Mouse (Mus musculus): ENCODE data around the gene Zc3h10. TPM values are rescaled to one million over a fixed set of nuclear protein-coding genes. Genes with fewer than 3 reads are reported as not detected.

The Zc3h10 gene
- polyA plus RNA-seq, 1 experiment from 2014 or later = 14.5 TPM

DNA sequence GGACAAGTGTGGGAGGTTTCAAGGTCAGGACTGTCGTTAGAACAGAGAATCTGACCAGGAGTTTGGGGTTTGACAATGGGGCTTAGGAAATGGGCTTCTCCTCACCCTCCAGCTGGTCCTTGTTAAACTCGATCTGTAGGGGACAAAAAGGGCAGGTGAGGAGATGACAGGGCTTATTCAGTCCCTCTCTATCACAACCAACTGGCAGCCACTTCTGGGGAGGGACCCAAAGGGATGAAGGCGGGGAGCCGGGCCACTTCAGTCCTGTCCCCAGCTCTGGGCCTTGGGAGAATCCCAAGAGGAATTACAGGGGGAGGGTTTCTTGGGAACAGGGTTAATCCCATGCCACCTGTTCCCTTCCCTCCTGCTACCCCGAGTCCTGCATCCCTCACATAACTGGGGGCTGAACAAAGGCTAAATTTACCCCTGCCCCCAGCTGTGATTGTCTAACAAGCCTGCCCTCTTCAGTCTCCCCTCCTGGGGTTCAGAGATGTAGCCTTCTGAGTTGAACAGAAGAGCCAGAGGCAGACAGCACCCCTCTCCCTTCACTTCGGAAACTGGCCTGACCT lies 51.0 kb downstream of the Zc3h10 start:
- Histone ChIP-seq H3K27ac (ENCODE audit: low read depth) (no peak overlapping the region), H3K9me3 (ENCODE audit: low read depth, low read length) (no peaks in the 10 kb centered on the region), H3K9ac (no peak overlapping the region), H3K36me3 (ENCODE audit: insufficient read depth) (peaks cover 7% of the 10 kb centered on the region), H3K4me3 (ENCODE audit: low read depth, low read length) (no peak overlapping the region), H3K4me2 (no peak overlapping the region), H3K27me3 (ENCODE audit: insufficient read depth, low read length) (no peaks in the 10 kb centered on the region), H3K4me1 (ENCODE audit: insufficient read depth) (peaks cover 9% of the 10 kb centered on the region)
- DNase-seq (no peak), ATAC-seq (ENCODE audit: insufficient read depth) (no peak)
- TF ChIP-seq CTCF (IDR thresholded peaks at IDR 0.05; ENCODE audit: low read depth) = no peak
- 32% methylated on average over 6 of the region's 6 CpGs for WGBS

GRCm38 (mm10) chr10:128495903-128496302 lies 51.7 kb downstream of the Zc3h10 start:
- TF ChIP-seq CTCF (IDR thresholded peaks at IDR 0.05; ENCODE audit: low read depth) = no peak
- Histone ChIP-seq H3K9ac (no peak overlapping the region), H3K4me1 (ENCODE audit: insufficient read depth) (peaks cover 11% of the 10 kb centered on the region), H3K4me3 (ENCODE audit: low read depth, low read length) (no peak overlapping the region), H3K27me3 (ENCODE audit: insufficient read depth, low read length) (no peaks in the 10 kb centered on the region), H3K4me2 (no peak overlapping the region), H3K36me3 (ENCODE audit: insufficient read depth) (peaks cover 14% of the 10 kb centered on the region), H3K9me3 (ENCODE audit: low read depth, low read length) (no peaks in the 10 kb centered on the region), H3K27ac (ENCODE audit: low read depth) (no peak overlapping the region)
- WGBS = 66% methylated on average over 4 of the region's 4 CpGs
- DNase-seq (no peak), ATAC-seq (ENCODE audit: insufficient read depth) (no peak)

- Histone ChIP-seq H3K4me1 (ENCODE audit: insufficient read depth) (peaks cover 11% of the 10 kb centered on the region), H3K27me3 (ENCODE audit: insufficient read depth, low read length) (no peaks in the 10 kb centered on the region), H3K4me2 (peak overlapping the region; percentile 86), H3K9ac (no peak overlapping the region), H3K4me3 (ENCODE audit: low read depth, low read length) (peak overlapping the region; percentile 84; the same call in 1 of the 2 replicates), H3K27ac (ENCODE audit: low read depth) (no peak overlapping the region), H3K36me3 (ENCODE audit: insufficient read depth) (peaks cover 20% of the 10 kb centered on the region), H3K9me3 (ENCODE audit: low read depth, low read length) (no peaks in the 10 kb centered on the region)
- no peak for DNase-seq
- ATAC-seq (ENCODE audit: insufficient read depth) = no peak
- TF ChIP-seq CTCF (IDR thresholded peaks at IDR 0.05; ENCODE audit: low read depth) = no peak
- WGBS = 76% methylated on average over 2 of the region's 2 CpGs
These were observed 52.3 kb downstream of the Zc3h10 start for GRCm38 (mm10) chr10:128495270-128495669.

GRCm38 (mm10) chr10:128494667-128495245 lies 52.8 kb downstream of the Zc3h10 start:
- Histone ChIP-seq H3K27me3 (ENCODE audit: insufficient read depth, low read length) (no peaks in the 10 kb centered on the region), H3K4me1 (ENCODE audit: insufficient read depth) (peaks cover 11% of the 10 kb centered on the region), H3K4me2 (peak overlapping the region; percentile 86), H3K4me3 (ENCODE audit: low read depth, low read length) (peak overlapping the region; percentile 84), H3K9me3 (ENCODE audit: low read depth, low read length) (no peaks in the 10 kb centered on the region), H3K36me3 (ENCODE audit: insufficient read depth) (peaks cover 25% of the 10 kb centered on the region), H3K27ac (ENCODE audit: low read depth) (peak overlapping the region; percentile 95), H3K9ac (peak overlapping the region; percentile 87)
- DNase-seq (no peak), ATAC-seq (ENCODE audit: insufficient read depth) (no peak)
- 43% methylated on average over 11 of the region's 11 CpGs for WGBS
- TF ChIP-seq CTCF (IDR thresholded peaks at IDR 0.05; ENCODE audit: low read depth) = no peak; the same call in 1 of the 2 replicates

DNA sequence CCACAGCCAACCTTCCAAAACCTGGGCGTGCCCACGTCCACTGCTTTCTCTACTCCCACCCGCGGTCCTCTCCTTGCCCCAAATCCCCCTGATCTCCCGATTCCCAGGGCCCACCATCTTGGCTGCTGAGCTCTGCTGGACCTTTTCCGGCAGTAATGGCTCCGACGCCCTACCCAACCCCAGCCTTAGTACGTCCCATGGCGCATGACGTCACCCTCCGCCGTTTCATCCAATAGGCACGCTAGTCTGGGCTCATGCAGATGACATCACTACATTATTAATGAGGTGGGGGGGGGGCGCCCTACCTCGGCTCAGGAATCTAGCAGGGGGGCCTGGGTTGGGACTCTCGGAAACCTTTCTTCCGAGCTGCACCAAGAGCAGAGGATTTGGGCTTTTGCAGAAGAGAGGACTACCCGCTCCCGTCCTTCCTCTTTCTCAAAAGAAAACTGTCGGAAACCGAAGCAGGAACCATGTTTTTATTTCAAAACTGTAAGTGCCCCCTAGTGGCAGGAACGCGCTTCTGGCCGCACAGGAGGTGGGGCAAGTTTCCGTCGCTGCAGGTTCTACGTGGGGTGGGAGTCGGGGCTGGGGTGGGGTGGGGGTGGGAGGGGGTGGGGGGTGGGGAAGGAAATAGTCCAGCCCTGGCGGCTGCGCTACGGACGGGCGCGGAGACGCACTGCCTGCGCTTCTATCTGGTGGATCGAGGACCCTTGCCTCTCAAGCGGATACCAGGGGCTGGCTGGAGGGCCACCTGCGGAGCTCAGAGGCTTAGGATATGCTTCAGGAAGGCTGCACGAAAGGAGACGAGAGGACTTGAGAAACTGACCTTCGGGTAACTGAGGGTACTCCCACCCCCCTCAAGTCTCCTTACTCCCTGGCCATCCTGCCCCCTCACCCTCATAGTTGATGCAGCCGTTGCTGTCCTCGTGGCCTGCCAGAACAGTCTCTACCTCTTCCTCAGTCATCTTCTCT lies 53.6 kb downstream of the Zc3h10 start, which contains the start of gene Myl6:
Myl6 (minus strand) TSS at position 451 of the 972 bp plus-strand sequence.
- H3K27ac ChIP-seq (ENCODE audit: low read depth) = peak within 1 kb of the TSS; percentile 95
- peak within 1 kb of the TSS; percentile 86 for H3K4me2 ChIP-seq
- H3K4me1 ChIP-seq (ENCODE audit: insufficient read depth) = peaks cover 11% of the 10 kb centered on the region
- DNase-seq (peak; percentile 100), ATAC-seq (ENCODE audit: insufficient read depth) (peak; percentile 91)
- peak within 1 kb of the TSS; percentile 84 for H3K4me3 ChIP-seq (ENCODE audit: low read depth, low read length)
- peak within 1 kb of the TSS; percentile 87 for H3K9ac ChIP-seq
- TF ChIP-seq CTCF (IDR thresholded peaks at IDR 0.05; ENCODE audit: low read depth) = peak; percentile 86
- no peaks in the 10 kb centered on the region for H3K27me3 ChIP-seq (ENCODE audit: insufficient read depth, low read length)
- WGBS = under 1% methylated on average over 45 of the region's 45 CpGs
- H3K36me3 ChIP-seq (ENCODE audit: insufficient read depth) = peaks cover 33% of the 10 kb centered on the region
- H3K9me3 ChIP-seq (ENCODE audit: low read depth, low read length) = no peaks in the 10 kb centered on the region

GRCm38 (mm10) chr10:128493319-128493694 lies 54.3 kb downstream of the Zc3h10 start:
- DNase-seq = no peak

More at GRCm38 (mm10) chr10:128493319-128493694, 54.3 kb downstream of the Zc3h10 start:
- Histone ChIP-seq H3K27me3 (ENCODE audit: insufficient read depth, low read length) (no peaks in the 10 kb centered on the region), H3K36me3 (ENCODE audit: insufficient read depth) (peaks cover 40% of the 10 kb centered on the region), H3K9me3 (ENCODE audit: low read depth, low read length) (no peaks in the 10 kb centered on the region), H3K9ac (peak overlapping the region; percentile 87), H3K4me2 (peak overlapping the region; percentile 86), H3K4me1 (ENCODE audit: insufficient read depth) (peaks cover 11% of the 10 kb centered on the region), H3K4me3 (ENCODE audit: low read depth, low read length) (peak overlapping the region; percentile 84), H3K27ac (ENCODE audit: low read depth) (peak overlapping the region; percentile 95)
- no peak for TF ChIP-seq CTCF (IDR thresholded peaks at IDR 0.05; ENCODE audit: low read depth)
- WGBS = 0% methylated on average over 12 of the region's 12 CpGs
- ATAC-seq (ENCODE audit: insufficient read depth) = no peak; the same call in 1 of the 2 replicates

Measured in lung, embryonic 14.5 days (tissue).